Mouse (Mus musculus) mesoderm, embryonic 11.5 days (tissue): Measurements from ENCODE around the gene Med24.
A peak's percentile ranks its signal among the peaks of the same experiment; 100 is the strongest.
"Not testable (repeated sequence)": the region's sequence is repeated elsewhere in the genome, so short reads cannot be mapped to it uniquely, and the experiment has no call there.

Experiments used
- DNase-seq: peaks from one replicate; pipeline ENCODE4 v3.0.0-alpha.2; 2012; ENCODE audit warnings: low read depth, low spot score

Gene Med24

GRCm38 (mm10) chr11:98745932-98746853, 17.0 kb upstream of the Med24 start:
- DNase-seq = no peak

GRCm38 (mm10) chr11:98744456-98745019, 15.3 kb upstream of the Med24 start:
- no peak for DNase-seq

- no peak for DNase-seq
These were observed 14.6 kb upstream of the Med24 start for GRCm38 (mm10) chr11:98743655-98744345.

- no peak for DNase-seq
These were observed 13.4 kb upstream of the Med24 start for GRCm38 (mm10) chr11:98742397-98743291.

- DNase-seq = peak; percentile 72
These were observed 12.6 kb upstream of the Med24 start for GRCm38 (mm10) chr11:98741622-98742396.

GRCm38 (mm10) chr11:98741051-98741620, 11.9 kb upstream of the Med24 start:
- no peak for DNase-seq

DNA sequence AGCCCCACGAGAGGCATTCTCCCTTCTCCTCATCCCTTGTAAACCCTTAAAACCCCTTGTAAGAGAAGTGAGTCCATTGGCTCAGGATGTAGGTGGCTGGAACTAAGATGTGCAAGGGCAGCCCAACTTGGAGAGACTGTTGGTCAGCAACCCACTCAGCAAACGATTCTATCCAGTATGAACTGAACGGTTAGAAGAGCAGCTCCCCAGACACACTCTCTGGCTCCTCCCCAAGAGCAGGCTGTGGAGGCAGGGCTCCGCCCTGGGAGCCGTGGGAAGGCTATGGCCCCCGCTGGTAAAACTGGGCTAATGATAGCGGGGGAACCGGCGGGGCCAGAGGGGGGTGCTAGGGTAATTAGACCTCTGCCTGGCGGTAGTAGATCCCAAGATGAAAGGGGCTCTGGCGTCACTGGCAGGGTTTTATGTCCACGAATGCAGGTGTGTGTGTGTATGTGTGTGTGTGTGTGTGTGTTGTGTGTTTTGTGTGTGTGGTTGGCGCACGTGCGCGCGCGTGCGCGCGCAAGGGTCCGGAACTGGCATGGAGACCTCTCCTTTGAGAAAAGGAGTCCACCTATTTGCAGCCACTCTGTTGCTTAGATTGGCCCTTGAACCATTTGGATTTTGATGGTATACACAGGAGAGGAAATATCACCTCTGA, 11.3 kb upstream of the Med24 start, which contains the start of gene Thra:
Thra (plus strand) TSS at position 246 of the 658 bp plus-strand sequence.
- no peak for DNase-seq

DNA sequence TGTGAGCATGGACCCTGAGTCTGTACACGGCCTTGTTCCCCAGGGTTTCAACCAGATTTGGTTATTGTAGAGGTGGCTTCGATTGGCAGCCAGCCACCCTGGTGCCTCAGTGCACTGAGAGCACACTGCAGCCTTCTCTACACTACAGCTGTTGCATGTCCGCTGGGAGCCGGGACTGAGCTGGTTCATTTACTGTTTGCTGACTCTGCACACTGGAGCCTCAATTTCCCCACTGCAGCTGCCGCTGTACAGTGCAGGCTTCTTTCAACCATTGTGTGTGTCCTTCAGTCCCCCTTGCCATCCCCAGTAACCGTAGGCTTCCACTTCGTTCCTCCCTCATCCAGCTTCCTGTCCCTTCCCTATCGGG, 10.8 kb upstream of the Med24 start:
- no peak for DNase-seq

- DNase-seq = no peak
These were observed 9.7 kb upstream of the Med24 start for GRCm38 (mm10) chr11:98738925-98739324.

GRCm38 (mm10) chr11:98738428-98738911, 9.2 kb upstream of the Med24 start:
- no peak for DNase-seq

DNA sequence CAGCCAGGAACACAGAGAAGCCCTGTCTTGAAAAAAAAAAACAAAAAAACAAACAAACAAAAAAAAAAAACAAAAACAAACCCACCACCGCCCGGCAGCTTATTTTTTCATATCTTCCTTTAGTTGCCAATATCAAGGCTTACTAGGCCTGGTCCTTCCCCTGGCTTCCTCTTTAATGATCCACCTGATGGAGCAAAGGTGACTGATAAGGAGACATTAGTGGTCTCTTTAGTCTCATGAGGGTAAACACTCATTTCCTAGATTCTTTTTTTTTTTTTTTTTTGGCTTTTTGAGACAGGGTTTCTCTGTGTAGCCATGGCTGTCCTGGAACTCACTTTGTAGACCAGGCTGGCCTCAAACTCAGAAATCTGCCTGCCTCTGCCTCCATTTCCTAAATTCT, 8.0 kb upstream of the Med24 start:
- not testable (repeated sequence) for DNase-seq

DNA sequence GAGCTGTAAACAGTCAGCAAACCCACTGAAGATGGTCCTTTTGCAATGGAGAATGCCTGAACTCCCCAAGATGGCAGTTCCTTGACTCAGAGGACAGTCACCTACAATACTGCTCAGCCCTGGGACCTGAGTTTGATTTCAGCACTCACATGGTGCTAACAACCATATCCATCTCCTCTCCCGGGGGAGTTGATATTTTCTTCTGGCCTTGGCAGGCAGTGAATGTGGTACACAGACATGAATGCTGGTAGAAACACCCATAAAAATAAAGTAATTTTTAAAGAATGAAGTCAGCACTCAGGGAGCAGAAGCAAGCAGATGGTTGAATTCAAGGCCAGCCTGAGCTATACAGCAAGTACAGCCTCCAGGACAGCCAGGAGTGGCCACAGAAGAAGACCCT, 6.9 kb upstream of the Med24 start:
- no peak for DNase-seq

DNA sequence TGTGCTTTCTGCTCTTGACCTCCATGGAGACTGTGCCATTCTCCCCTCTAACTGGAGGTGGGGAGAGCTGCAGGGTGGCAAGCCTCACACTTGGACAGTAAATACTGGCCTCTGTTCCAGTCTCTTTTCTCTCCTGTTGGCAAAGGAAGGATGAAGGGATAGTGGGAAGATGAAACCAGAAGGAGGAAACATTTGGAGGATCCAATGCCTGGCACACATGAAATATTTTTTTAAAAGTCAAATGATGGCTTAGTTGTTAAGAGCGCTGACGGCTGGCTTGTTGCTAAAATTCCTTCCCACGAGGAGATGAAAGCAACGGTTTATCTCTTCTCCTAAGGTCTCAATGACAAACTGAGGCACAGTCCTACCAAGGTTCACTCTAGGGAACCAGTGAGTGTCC, 5.9 kb upstream of the Med24 start:
- no peak for DNase-seq

DNA sequence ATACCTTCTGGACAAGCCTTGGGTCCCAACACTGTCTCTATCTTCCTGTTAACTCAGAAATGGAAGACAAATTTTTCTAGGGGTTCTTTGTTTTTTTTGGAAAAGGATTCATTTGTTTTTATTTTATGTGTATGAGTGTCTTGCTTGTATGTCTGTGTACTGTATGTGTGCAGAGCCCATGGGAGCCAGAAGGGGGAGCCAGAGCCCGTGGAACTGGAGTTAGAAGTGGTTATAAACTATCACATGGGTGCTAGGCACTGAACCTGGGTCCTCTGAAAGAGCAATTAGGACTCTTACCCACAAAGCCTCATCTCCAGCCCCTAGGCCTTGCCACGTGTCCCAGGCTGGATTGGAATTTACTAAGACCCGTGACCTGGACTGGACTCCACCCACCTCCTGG, 4.8 kb upstream of the Med24 start:
- DNase-seq = no peak

DNA sequence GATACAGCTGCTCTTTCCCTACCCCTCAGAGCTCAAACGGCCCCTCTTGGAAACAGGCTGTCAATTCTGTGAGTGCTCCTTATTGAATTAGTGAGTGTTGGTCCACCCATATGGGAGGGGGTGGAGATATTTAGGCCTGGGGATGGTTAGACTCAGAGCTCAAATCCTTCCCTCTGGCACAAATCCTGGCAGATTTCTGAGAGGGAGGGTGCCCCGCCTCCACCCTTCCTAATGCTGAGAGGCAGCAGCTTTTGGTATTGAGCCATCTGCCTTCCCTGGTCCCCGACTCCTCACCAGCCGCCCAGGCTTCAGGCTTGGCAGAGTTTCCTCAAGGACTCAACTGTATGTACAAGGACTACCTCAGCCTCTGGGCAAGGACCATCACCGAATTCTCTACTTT, 1.9 kb upstream of the Med24 start:
- DNase-seq = no peak

DNA sequence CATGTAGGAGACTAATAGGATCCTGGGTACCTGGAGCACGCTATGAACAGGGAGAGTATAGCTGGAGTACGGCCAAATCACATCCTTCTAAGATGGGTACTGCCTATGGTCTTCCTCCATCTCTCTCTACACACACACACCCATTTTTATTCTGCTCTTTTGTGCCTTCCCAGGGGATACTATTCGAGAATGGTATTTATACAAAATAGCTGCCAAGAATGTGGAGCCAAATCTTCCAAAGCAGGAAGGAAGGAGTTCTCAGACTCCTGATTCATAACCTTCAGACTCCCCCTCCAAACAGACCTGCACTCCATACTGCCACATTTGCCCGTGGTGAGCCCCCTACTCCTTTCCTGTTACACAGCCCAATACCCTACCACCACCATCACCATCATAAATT, 1.5 kb upstream of the Med24 start:
- DNase-seq = no peak

GRCm38 (mm10) chr11:98725926-98726506, 3.2 kb downstream of the Med24 start:
- no peak for DNase-seq

DNA sequence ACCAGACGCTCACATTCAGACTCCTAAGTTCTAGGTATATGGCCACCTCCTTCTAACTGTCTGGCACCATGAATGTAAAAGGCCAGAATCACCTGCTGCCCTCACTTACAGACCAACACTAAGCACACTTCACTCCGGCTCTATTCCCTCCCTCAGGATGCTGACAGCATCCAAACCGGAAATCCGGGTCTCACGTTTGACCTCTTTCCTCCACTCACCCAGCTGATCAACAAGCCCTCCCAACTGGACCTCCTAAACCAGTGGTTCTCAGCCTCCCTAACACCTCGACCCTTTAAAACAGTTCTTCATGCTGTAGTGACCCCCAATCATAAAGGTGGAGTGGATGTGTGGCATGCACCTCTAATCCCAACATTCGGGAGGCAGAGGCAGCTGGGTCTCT, 6.1 kb downstream of the Med24 start:
- DNase-seq = no peak

GRCm38 (mm10) chr11:98721458-98722226, 7.6 kb downstream of the Med24 start:
- DNase-seq = peak; percentile 37
